Mouse (Mus musculus): ENCODE results near the gene Itpr2.

GRCm38 (mm10) chr6:146082476-146082875 is 419.5 kb downstream of the Itpr2 start:
- no peak for TF ChIP-seq CTCF (IDR thresholded peaks at IDR 0.05; ENCODE audit: extremely low read depth, insufficient read depth, insufficient read length, insufficient replicate concordance)
- no peak for TF ChIP-seq POLR2A (IDR thresholded peaks at IDR 0.05; ENCODE audit: low read depth, low read length)
